Mouse (Mus musculus): ENCODE results near the gene Irs1. TPM values are rescaled to one million over a fixed set of nuclear protein-coding genes. Genes with fewer than 3 reads are reported as not detected.

The Irs1 gene
- polyA plus RNA-seq, 1 experiment from 2014 or later = 1.9 TPM

GRCm38 (mm10) chr1:82281823-82282222 lies 9.4 kb downstream of the Irs1 start:
- H3K9ac ChIP-seq (ENCODE audit: low read length) = no peak overlapping the region
- no peak for DNase-seq (ENCODE audit: low spot score)
- no peaks in the 10 kb centered on the region for H3K9me3 ChIP-seq (ENCODE audit: control insufficient read depth, low read length)
- H3K4me2 ChIP-seq (replicated peaks; ENCODE audit: low read depth) = no peak overlapping the region
- H3K36me3 ChIP-seq (ENCODE audit: control insufficient read depth, insufficient read depth, low read length) = peaks cover 3% of the 10 kb centered on the region; the same call in 1 of the 2 replicates
- peaks cover 3% of the 10 kb centered on the region; the same call in 1 of the 2 replicates for H3K4me1 ChIP-seq (replicated peaks; ENCODE audit: control insufficient read depth, insufficient read depth)
- H3K27me3 ChIP-seq (ENCODE audit: control insufficient read depth, insufficient read depth, low read length) = no peaks in the 10 kb centered on the region
- no peak for ATAC-seq (ENCODE audit: low FRiP score, low TSS enrichment)
- no peak overlapping the region for H3K27ac ChIP-seq (replicated peaks)
- no peak overlapping the region for H3K4me3 ChIP-seq (ENCODE audit: low read depth, low read length)
- TF ChIP-seq CTCF (IDR thresholded peaks at IDR 0.05; ENCODE audit: low read depth) = no peak
- TF ChIP-seq EP300 (optimal IDR thresholded peaks at IDR 0.05) = no peak
- 62% methylated on average over 6 of the region's 6 CpGs for WGBS

GRCm38 (mm10) chr1:82279768-82280167 lies 11.4 kb downstream of the Irs1 start:
- TF ChIP-seq CTCF (IDR thresholded peaks at IDR 0.05; ENCODE audit: low read depth) (no peak), EP300 (optimal IDR thresholded peaks at IDR 0.05) (no peak)
- no peak overlapping the region for H3K4me3 ChIP-seq (ENCODE audit: low read depth, low read length)
- DNase-seq (ENCODE audit: low spot score) (no peak), ATAC-seq (ENCODE audit: low FRiP score, low TSS enrichment) (no peak)
- no peak overlapping the region for H3K27ac ChIP-seq (replicated peaks)
- WGBS = 43% methylated on average over 1 of the region's 1 CpGs
- no peak overlapping the region for H3K4me2 ChIP-seq (replicated peaks; ENCODE audit: low read depth)
- peaks cover 3% of the 10 kb centered on the region; the same call in 1 of the 2 replicates for H3K36me3 ChIP-seq (ENCODE audit: control insufficient read depth, insufficient read depth, low read length)
- H3K4me1 ChIP-seq (replicated peaks; ENCODE audit: control insufficient read depth, insufficient read depth) = peaks cover 3% of the 10 kb centered on the region; the same call in 1 of the 2 replicates
- no peaks in the 10 kb centered on the region for H3K27me3 ChIP-seq (ENCODE audit: control insufficient read depth, insufficient read depth, low read length)
- H3K9ac ChIP-seq (ENCODE audit: low read length) = no peak overlapping the region
- H3K9me3 ChIP-seq (ENCODE audit: control insufficient read depth, low read length) = no peaks in the 10 kb centered on the region

DNA sequence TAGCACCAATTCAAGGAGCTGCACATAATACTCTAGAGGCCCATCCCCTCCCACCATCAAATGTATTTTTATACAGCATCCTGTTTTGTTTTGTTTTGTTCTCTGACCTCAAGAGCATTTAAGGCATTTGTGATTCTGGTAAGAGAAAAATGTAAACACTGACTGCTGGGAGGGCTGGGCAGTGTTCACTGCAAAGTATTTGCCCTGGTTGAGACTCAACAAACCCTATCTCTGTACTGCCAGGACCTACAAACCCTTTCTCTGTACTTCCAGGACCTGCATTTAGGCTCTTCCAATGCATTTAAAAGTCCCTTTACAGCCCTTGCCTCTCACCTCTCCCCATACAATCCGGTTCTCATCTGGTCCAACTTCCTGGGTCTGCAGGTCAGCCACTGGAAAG lies 16.9 kb downstream of the Irs1 start:
- Histone ChIP-seq H3K4me2 (replicated peaks; ENCODE audit: low read depth) (no peak overlapping the region), H3K4me1 (replicated peaks; ENCODE audit: control insufficient read depth, insufficient read depth) (0 out of 2 replicates have a peak, but pooled peaks cover 2% of the 10 kb centered on the region), H3K4me3 (ENCODE audit: low read depth, low read length) (no peak overlapping the region), H3K9me3 (ENCODE audit: control insufficient read depth, low read length) (no peaks in the 10 kb centered on the region), H3K27ac (replicated peaks) (no peak overlapping the region), H3K27me3 (ENCODE audit: control insufficient read depth, insufficient read depth, low read length) (no peaks in the 10 kb centered on the region), H3K9ac (ENCODE audit: low read length) (no peak overlapping the region), H3K36me3 (ENCODE audit: control insufficient read depth, insufficient read depth, low read length) (peaks cover 3% of the 10 kb centered on the region; the same call in 1 of the 2 replicates)
- DNase-seq (ENCODE audit: low spot score) (no peak), ATAC-seq (ENCODE audit: low FRiP score, low TSS enrichment) (0 out of 2 replicates have a peak, but pooled peaks have one; percentile 32)
- TF ChIP-seq EP300 (optimal IDR thresholded peaks at IDR 0.05) (no peak), CTCF (IDR thresholded peaks at IDR 0.05; ENCODE audit: low read depth) (no peak)
- 15% methylated on average over 1 of the region's 1 CpGs for WGBS

DNA sequence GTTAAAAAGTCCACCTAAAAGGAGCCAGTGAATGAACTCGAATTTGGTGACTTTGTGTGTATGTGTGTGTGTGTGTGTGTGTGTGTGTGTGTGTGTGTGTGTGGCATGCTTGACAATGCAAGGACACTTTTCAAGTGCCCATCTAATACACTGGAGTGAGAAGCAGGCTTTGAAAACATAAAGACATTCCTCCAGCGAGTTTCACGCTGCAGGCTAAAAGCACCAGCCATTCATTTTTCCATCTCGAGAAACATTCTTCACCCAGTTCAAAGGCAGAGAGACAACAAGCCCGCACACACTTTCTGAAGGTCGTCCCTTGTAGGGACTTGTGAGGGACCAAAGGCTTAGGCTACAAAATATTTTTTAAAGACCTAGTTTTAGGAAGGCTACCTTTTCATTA lies 17.7 kb downstream of the Irs1 start:
- H3K27ac ChIP-seq (replicated peaks) = no peak overlapping the region
- WGBS = 36% methylated on average over 6 of the region's 6 CpGs
- TF ChIP-seq EP300 (optimal IDR thresholded peaks at IDR 0.05) (no peak), CTCF (IDR thresholded peaks at IDR 0.05; ENCODE audit: low read depth) (no peak)
- no peak overlapping the region for H3K4me3 ChIP-seq (ENCODE audit: low read depth, low read length)
- H3K9me3 ChIP-seq (ENCODE audit: control insufficient read depth, low read length) = no peaks in the 10 kb centered on the region
- peaks cover 3% of the 10 kb centered on the region; the same call in 1 of the 2 replicates for H3K36me3 ChIP-seq (ENCODE audit: control insufficient read depth, insufficient read depth, low read length)
- ATAC-seq (ENCODE audit: low FRiP score, low TSS enrichment) = no peak
- H3K4me1 ChIP-seq (replicated peaks; ENCODE audit: control insufficient read depth, insufficient read depth) = 0 out of 2 replicates have a peak, but pooled peaks cover 2% of the 10 kb centered on the region
- H3K9ac ChIP-seq (ENCODE audit: low read length) = no peak overlapping the region
- H3K27me3 ChIP-seq (ENCODE audit: control insufficient read depth, insufficient read depth, low read length) = no peaks in the 10 kb centered on the region
- H3K4me2 ChIP-seq (replicated peaks; ENCODE audit: low read depth) = no peak overlapping the region
- no peak for DNase-seq (ENCODE audit: low spot score)

DNA sequence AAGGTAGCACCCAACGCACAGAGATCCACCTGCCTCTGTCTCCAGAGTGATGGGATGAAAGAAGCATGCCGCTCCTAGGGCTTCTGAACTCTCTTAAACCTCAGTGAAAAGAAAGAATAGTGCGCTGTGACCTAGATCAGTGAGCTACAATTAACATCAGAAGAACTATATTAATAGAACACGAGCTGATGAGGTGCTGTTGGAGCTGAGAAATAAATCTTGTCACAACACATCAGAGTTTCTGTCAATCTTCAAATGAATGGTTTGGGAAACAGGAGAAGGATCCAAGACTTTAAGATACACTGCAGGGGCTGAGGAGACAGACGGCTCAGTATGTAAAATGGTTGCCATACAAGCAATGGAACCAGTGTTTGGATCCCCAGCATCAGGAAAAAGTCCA lies 19.0 kb downstream of the Irs1 start:
- no peak overlapping the region for H3K4me3 ChIP-seq (ENCODE audit: low read depth, low read length)
- DNase-seq (ENCODE audit: low spot score) = no peak
- H3K9me3 ChIP-seq (ENCODE audit: control insufficient read depth, low read length) = no peaks in the 10 kb centered on the region
- H3K9ac ChIP-seq (ENCODE audit: low read length) = no peak overlapping the region
- TF ChIP-seq EP300 (optimal IDR thresholded peaks at IDR 0.05) = no peak
- TF ChIP-seq CTCF (IDR thresholded peaks at IDR 0.05; ENCODE audit: low read depth) = no peak
- 86% methylated on average over 5 of the region's 5 CpGs for WGBS
- 0 out of 2 replicates have a peak, but pooled peaks cover 2% of the 10 kb centered on the region for H3K4me1 ChIP-seq (replicated peaks; ENCODE audit: control insufficient read depth, insufficient read depth)
- no peak overlapping the region for H3K4me2 ChIP-seq (replicated peaks; ENCODE audit: low read depth)
- no peak overlapping the region for H3K27ac ChIP-seq (replicated peaks)
- peaks cover 1% of the 10 kb centered on the region; the same call in 1 of the 2 replicates for H3K36me3 ChIP-seq (ENCODE audit: control insufficient read depth, insufficient read depth, low read length)
- H3K27me3 ChIP-seq (ENCODE audit: control insufficient read depth, insufficient read depth, low read length) = no peaks in the 10 kb centered on the region
- ATAC-seq (ENCODE audit: low FRiP score, low TSS enrichment) = no peak

- no peak overlapping the region for H3K27ac ChIP-seq (replicated peaks)
- H3K36me3 ChIP-seq (ENCODE audit: control insufficient read depth, insufficient read depth, low read length) = no peaks in the 10 kb centered on the region
- H3K9ac ChIP-seq (ENCODE audit: low read length) = no peak overlapping the region
- H3K27me3 ChIP-seq (ENCODE audit: control insufficient read depth, insufficient read depth, low read length) = no peaks in the 10 kb centered on the region
- TF ChIP-seq EP300 (optimal IDR thresholded peaks at IDR 0.05) (no peak), CTCF (IDR thresholded peaks at IDR 0.05; ENCODE audit: low read depth) (no peak)
- 68% methylated on average over 4 of the region's 4 CpGs for WGBS
- ATAC-seq (ENCODE audit: low FRiP score, low TSS enrichment) = no peak
- H3K4me3 ChIP-seq (ENCODE audit: low read depth, low read length) = no peak overlapping the region
- no peaks in the 10 kb centered on the region for H3K9me3 ChIP-seq (ENCODE audit: control insufficient read depth, low read length)
- H3K4me1 ChIP-seq (replicated peaks; ENCODE audit: control insufficient read depth, insufficient read depth) = no peaks in the 10 kb centered on the region
- H3K4me2 ChIP-seq (replicated peaks; ENCODE audit: low read depth) = no peak overlapping the region
- DNase-seq (ENCODE audit: low spot score) = no peak
Observed at GRCm38 (mm10) chr1:82267547-82267946, 23.7 kb downstream of the Irs1 start.

All from stomach, postnatal 0 days (tissue).